Mouse (Mus musculus) midbrain, embryonic 13.5 days (tissue): ENCODE measurements around the gene Lrrc63. TPM values are rescaled to one million over a fixed set of nuclear protein-coding genes. Genes with fewer than 3 reads are reported as not detected.
A peak's percentile ranks its signal among the peaks of the same experiment; 100 is the strongest.

ENCODE experiments used
- ATAC-seq: fragments of 200-750 bp; cut with Nextera tagmentation; 2 replicates; pipeline ENCODE4 v1.8.0; 2017; ENCODE audit warnings: mild to moderate bottlenecking, moderate TSS enrichment, moderate library complexity
- H3K27ac ChIP-seq: fragments of 300-500 bp; sonication (generic); 2 replicates; pipeline ENCODE4 v1.5.1; 2015; ENCODE audit warnings: inconsistent platforms, mild to moderate bottlenecking, moderate library complexity
- H3K27me3 ChIP-seq: fragments of 300-500 bp; sonication (generic); 2 replicates; pipeline ENCODE4 v1.6.1; 2015; ENCODE audit warnings: mild to moderate bottlenecking, inconsistent platforms
- H3K36me3 ChIP-seq: fragments of 300-500 bp; sonication (generic); 2 replicates; pipeline ENCODE4 v1.6.1; 2015; ENCODE audit warnings: mild to moderate bottlenecking, inconsistent platforms
- H3K4me1 ChIP-seq: fragments of 300-500 bp; sonication (generic); replicated peaks from 2 replicates; pipeline ENCODE4 v1.6.1; 2015; ENCODE audit warnings: inconsistent platforms
- H3K4me2 ChIP-seq: fragments of 300-500 bp; sonication (generic); replicated peaks from 2 replicates; pipeline ENCODE4 v1.6.1; 2015; ENCODE audit warnings: moderate library complexity, mild to moderate bottlenecking, inconsistent platforms
- H3K4me3 ChIP-seq: fragments of 300-500 bp; sonication (generic); replicated peaks from 2 replicates; pipeline ENCODE4 v1.5.1; 2015; ENCODE audit warnings: mild to moderate bottlenecking, inconsistent platforms
- H3K9ac ChIP-seq: fragments of 300-500 bp; sonication (generic); replicated peaks from 2 replicates; pipeline ENCODE4 v1.6.1; 2015; ENCODE audit warnings: mild to moderate bottlenecking, inconsistent platforms
- H3K9me3 ChIP-seq: fragments of 300-500 bp; sonication (generic); 2 replicates; pipeline ENCODE4 v1.6.1; 2016; ENCODE audit warnings: mild to moderate bottlenecking, inconsistent platforms
- WGBS: fragments of 180-500 bp; shearing (Covaris S2); methylation state at CpG from one replicate; pipeline ENCODE4 v1.1.7; 2015; 5-methylcytosine and 5-hydroxymethylcytosine counted together
- polyA plus RNA-seq: library from polyadenylated mRNA; unstranded; fragments of >200 nt; fragmentation: Nextera tagmentation; extraction: Ambion mirVana; gene quantifications from 2 replicates; pipeline ENCODE4 v1.2.1, GENCODE M21; 2015

Lrrc63 gene
- 0.09 and 0.10 TPM in 2 replicates for polyA plus RNA-seq

- Histone ChIP-seq H3K9ac (peak within 1 kb of the TSS; percentile 64), H3K4me3 (peak within 1 kb of the TSS; percentile 57), H3K4me2 (peak within 1 kb of the TSS; percentile 83), H3K9me3 (no peaks in the 10 kb centered on the region), H3K4me1 (peaks cover 11% of the 10 kb centered on the region; the same call in 1 of the 2 replicates), H3K27ac (peak within 1 kb of the TSS; percentile 69), H3K27me3 (0 out of 2 replicates have a peak, but pooled peaks cover 7% of the 10 kb centered on the region), H3K36me3 (no peaks in the 10 kb centered on the region)
- peak; percentile 95 for ATAC-seq
- WGBS, result 0% methylated on average over 39 of the region's 42 CpGs
Measured at GRCm38 (mm10) chr14:75130501-75131318, at the start of gene Lrrc63, which contains the start of gene Lcp1. Gene Lrrc63, minus strand, starts transcription at chr14:75130881. Gene Lcp1, plus strand, starts transcription at chr14:75131101.

GRCm38 (mm10) chr14:75179255-75179963 lies 48.7 kb upstream of the Lrrc63 start:
- no peaks in the 10 kb centered on the region for H3K27me3 ChIP-seq
- WGBS, result 82% methylated on average over 20 of the region's 20 CpGs
- no peaks in the 10 kb centered on the region for H3K36me3 ChIP-seq
- H3K9ac ChIP-seq, result no peak overlapping the region
- no peak overlapping the region for H3K27ac ChIP-seq
- no peaks in the 10 kb centered on the region for H3K4me1 ChIP-seq
- no peak for ATAC-seq
- no peak overlapping the region for H3K4me3 ChIP-seq
- no peak overlapping the region for H3K4me2 ChIP-seq
- no peaks in the 10 kb centered on the region for H3K9me3 ChIP-seq

DNA sequence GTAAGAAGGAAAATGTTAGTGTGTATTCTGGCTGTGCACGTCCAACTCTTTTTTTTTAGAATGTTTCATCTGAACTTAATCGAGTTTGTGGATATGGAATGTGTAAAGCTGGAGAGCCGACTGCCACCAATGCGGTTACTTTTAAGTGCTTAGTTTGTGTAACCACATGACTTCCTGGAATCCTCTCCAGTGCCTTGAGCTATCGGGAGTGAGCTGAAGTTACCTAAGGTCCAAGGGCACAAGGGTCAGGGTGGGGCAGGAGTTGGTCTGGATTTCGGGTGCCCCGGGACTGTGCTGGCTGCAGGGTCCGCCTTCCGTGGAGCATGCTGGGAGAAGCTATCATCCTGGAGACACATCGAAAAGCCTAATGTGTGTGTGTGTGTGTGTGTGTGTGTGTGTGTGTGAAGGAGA lies 48.1 kb upstream of the Lrrc63 start:
- no peaks in the 10 kb centered on the region for H3K9me3 ChIP-seq
- H3K4me3 ChIP-seq, result no peak overlapping the region
- ATAC-seq, result no peak
- no peaks in the 10 kb centered on the region for H3K27me3 ChIP-seq
- H3K4me2 ChIP-seq, result no peak overlapping the region
- H3K36me3 ChIP-seq, result no peaks in the 10 kb centered on the region
- 89% methylated on average over 10 of the region's 10 CpGs for WGBS
- H3K27ac ChIP-seq, result no peak overlapping the region
- H3K4me1 ChIP-seq, result no peaks in the 10 kb centered on the region
- no peak overlapping the region for H3K9ac ChIP-seq

DNA sequence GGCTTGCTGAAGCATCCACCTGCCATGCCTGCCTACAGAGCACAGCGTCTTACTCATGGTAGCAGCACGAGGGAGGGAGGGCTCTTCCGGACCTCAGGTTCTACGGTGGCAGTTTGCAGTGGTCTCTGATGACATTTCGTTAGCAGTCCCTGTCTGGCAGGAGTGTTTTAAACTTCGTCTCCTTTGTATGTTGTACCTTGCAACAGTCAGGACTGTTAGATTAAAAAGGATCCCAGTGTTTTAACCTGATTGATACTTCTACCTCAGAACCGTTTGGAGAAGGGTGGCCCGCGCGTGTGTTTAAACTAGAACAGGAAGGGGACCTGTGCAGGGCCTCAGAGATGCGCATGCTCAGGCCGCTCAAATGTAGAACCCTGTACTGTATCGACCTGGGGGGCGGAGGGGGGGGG lies 47.7 kb upstream of the Lrrc63 start:
- no peak overlapping the region for H3K27ac ChIP-seq
- H3K9me3 ChIP-seq, result no peaks in the 10 kb centered on the region
- H3K9ac ChIP-seq, result no peak overlapping the region
- no peaks in the 10 kb centered on the region for H3K4me1 ChIP-seq
- H3K36me3 ChIP-seq, result no peaks in the 10 kb centered on the region
- H3K4me3 ChIP-seq, result no peak overlapping the region
- no peaks in the 10 kb centered on the region for H3K27me3 ChIP-seq
- H3K4me2 ChIP-seq, result no peak overlapping the region
- WGBS, result 83% methylated on average over 14 of the region's 14 CpGs
- ATAC-seq, result no peak

GRCm38 (mm10) chr14:75177400-75177799 lies 46.7 kb upstream of the Lrrc63 start:
- Histone ChIP-seq H3K9ac (no peak overlapping the region), H3K9me3 (no peaks in the 10 kb centered on the region)
- 76% methylated on average over 3 of the region's 3 CpGs for WGBS

GRCm38 (mm10) chr14:75176425-75177045 lies 45.9 kb upstream of the Lrrc63 start:
- H3K27me3 ChIP-seq, result no peaks in the 10 kb centered on the region
- no peaks in the 10 kb centered on the region for H3K9me3 ChIP-seq
- H3K36me3 ChIP-seq, result no peaks in the 10 kb centered on the region
- no peak overlapping the region for H3K27ac ChIP-seq
- no peak overlapping the region for H3K9ac ChIP-seq
- no peaks in the 10 kb centered on the region for H3K4me1 ChIP-seq
- no peak overlapping the region for H3K4me3 ChIP-seq
- no peak overlapping the region for H3K4me2 ChIP-seq
- no peak for ATAC-seq
- 71% methylated on average over 4 of the region's 4 CpGs for WGBS

More at GRCm38 (mm10) chr14:75177400-75177799, 46.7 kb upstream of the Lrrc63 start:
- ATAC-seq, result no peak
- Histone ChIP-seq H3K4me1 (no peaks in the 10 kb centered on the region), H3K36me3 (no peaks in the 10 kb centered on the region), H3K4me3 (no peak overlapping the region), H3K27me3 (no peaks in the 10 kb centered on the region), H3K4me2 (no peak overlapping the region), H3K27ac (no peak overlapping the region)

DNA sequence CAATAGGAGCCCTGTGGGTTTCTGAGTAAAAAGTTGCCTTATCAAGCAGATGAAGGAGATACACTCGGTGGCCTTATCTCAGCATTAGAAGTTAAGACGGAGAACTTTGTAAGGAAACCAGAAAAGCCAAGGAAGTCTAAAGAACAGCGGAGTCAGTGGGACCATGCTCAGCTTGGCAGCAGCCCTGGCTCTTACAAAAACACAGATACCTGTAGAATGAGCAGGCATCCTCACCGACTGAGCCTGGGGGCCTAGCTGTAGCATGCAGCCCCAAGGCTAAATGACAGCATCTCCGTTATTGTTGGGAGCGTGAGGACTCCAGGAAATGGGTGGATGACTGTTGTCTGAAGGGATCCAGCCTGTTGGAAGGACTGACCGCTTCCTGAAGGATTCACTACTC lies 45.1 kb upstream of the Lrrc63 start:
- H3K9me3 ChIP-seq, result no peaks in the 10 kb centered on the region
- H3K4me2 ChIP-seq, result no peak overlapping the region
- H3K36me3 ChIP-seq, result no peaks in the 10 kb centered on the region
- 90% methylated on average over 7 of the region's 7 CpGs for WGBS
- H3K27ac ChIP-seq, result no peak overlapping the region
- no peak overlapping the region for H3K4me3 ChIP-seq
- H3K9ac ChIP-seq, result no peak overlapping the region
- H3K27me3 ChIP-seq, result no peaks in the 10 kb centered on the region
- no peak for ATAC-seq
- no peaks in the 10 kb centered on the region for H3K4me1 ChIP-seq

- H3K27me3 ChIP-seq, result no peaks in the 10 kb centered on the region
- no peaks in the 10 kb centered on the region for H3K36me3 ChIP-seq
- no peak overlapping the region for H3K9ac ChIP-seq
- no peak overlapping the region for H3K27ac ChIP-seq
- H3K4me3 ChIP-seq, result no peak overlapping the region
- H3K4me2 ChIP-seq, result no peak overlapping the region
- no peaks in the 10 kb centered on the region for H3K4me1 ChIP-seq
- no peak for ATAC-seq
- WGBS, result 85% methylated on average over 9 of the region's 9 CpGs
- no peaks in the 10 kb centered on the region for H3K9me3 ChIP-seq
Measured at GRCm38 (mm10) chr14:75174731-75175555, 44.3 kb upstream of the Lrrc63 start.

DNA sequence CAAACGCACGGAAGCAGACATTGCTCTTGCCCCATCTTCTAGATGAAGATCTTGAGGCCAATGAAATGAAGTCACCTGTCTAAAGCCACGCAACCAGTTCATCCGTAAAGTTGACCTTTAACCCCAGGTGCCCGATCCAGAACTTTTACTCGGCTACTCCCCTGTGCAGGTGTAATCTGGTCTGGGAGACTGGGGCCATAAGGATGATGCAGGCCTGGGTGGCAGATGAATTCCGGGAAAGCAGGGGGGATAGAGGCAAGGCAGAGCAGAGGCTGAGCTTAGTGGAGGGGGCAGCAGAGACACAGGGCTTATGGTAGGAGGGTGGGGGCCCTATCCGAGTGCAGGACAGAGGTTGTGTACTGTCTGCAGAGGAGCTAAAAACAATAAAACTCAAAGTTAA lies 43.6 kb upstream of the Lrrc63 start:
- Histone ChIP-seq H3K27ac (no peak overlapping the region), H3K4me3 (no peak overlapping the region), H3K36me3 (no peaks in the 10 kb centered on the region), H3K4me1 (no peaks in the 10 kb centered on the region), H3K9me3 (no peaks in the 10 kb centered on the region), H3K27me3 (no peaks in the 10 kb centered on the region), H3K4me2 (no peak overlapping the region), H3K9ac (no peak overlapping the region)
- no peak for ATAC-seq
- WGBS, result 88% methylated on average over 8 of the region's 8 CpGs

DNA sequence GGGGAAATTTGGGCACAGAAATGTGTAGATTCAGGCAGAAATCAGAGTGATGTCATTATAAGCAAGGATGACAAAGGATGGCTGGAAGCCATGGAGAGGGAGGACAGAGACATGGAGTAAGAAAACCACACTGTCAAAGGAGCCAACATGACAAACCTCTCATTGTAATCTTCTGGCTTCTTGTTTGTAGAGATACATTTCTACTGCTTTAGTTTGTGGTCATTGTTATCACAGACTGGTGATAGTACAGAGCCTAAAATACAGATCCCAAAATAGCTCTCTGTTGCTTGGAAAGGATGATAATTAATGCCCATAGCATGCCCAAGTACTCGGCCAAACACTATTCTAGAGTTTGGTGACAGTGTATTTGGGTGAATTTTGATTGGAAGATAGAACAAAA lies 39.9 kb upstream of the Lrrc63 start:
- no peaks in the 10 kb centered on the region for H3K36me3 ChIP-seq
- no peaks in the 10 kb centered on the region for H3K27me3 ChIP-seq
- WGBS, result 81% methylated on average over 1 of the region's 1 CpGs
- H3K4me2 ChIP-seq, result no peak overlapping the region
- no peaks in the 10 kb centered on the region for H3K9me3 ChIP-seq
- H3K9ac ChIP-seq, result no peak overlapping the region
- H3K4me3 ChIP-seq, result no peak overlapping the region
- H3K4me1 ChIP-seq, result no peaks in the 10 kb centered on the region
- H3K27ac ChIP-seq, result no peak overlapping the region
- ATAC-seq, result no peak

DNA sequence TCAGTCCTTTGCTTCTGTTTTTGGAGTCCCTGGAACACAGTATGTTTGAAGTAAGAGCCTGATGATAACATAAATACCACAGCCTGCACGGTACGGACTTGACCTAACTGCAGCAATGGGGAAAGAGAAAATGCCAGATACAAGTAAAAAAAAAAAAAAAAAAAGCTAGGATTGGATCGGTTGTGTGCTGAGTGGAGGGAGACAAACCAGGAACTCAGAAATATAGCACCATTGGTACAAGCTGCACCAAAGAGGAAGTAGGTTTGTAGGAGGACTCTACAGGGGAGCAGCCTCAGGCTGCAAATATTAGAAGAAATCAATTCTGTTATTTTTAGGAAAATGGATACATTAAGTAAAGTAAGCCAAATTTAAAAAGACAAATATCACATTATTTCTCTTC lies 37.8 kb upstream of the Lrrc63 start:
- Histone ChIP-seq H3K36me3 (no peaks in the 10 kb centered on the region), H3K9me3 (no peaks in the 10 kb centered on the region), H3K4me2 (no peak overlapping the region), H3K27me3 (no peaks in the 10 kb centered on the region), H3K4me3 (no peak overlapping the region), H3K27ac (no peak overlapping the region), H3K4me1 (no peaks in the 10 kb centered on the region), H3K9ac (no peak overlapping the region)
- ATAC-seq, result no peak
- WGBS, result 95% methylated on average over 3 of the region's 3 CpGs
